Mouse (Mus musculus): ENCODE measurements around the gene Auts2. TPM values are rescaled to one million over a fixed set of nuclear protein-coding genes. Genes with fewer than 3 reads are reported as not detected.

Auts2 gene
- polyA plus RNA-seq, 1 experiment from 2014 or later = 17.9 TPM

DNA sequence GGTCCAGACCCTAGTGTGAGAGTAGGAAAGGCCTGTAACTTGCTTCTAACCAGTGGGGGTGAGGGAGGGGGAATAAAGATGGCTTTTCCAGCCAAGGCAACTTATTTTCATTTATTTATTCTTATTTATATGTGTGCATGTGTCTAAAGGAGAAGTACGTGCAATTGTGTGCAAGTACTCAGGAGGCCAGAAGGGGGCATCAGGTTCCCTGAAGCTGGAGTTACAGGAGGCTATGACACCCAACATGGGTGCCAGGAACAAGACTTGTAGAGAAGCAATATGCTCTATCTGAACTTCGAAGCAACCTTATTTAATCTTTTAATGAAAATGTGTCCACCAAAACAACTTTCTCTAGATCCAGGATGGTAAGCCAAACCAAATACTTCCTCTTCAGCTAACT lies 39.7 kb downstream of the Auts2 start:
- no peak overlapping the region for H3K4me3 ChIP-seq (ENCODE audit: low read length)
- 98% methylated on average over 2 of the region's 2 CpGs for WGBS
- no peaks in the 10 kb centered on the region for H3K9me3 ChIP-seq (ENCODE audit: low read length)
- H3K36me3 ChIP-seq (ENCODE audit: insufficient read depth, low read length) = no peaks in the 10 kb centered on the region
- peaks cover 17% of the 10 kb centered on the region for H3K4me1 ChIP-seq (ENCODE audit: insufficient read depth, low read length)
- no peak overlapping the region for H3K9ac ChIP-seq (replicated peaks; ENCODE audit: low read length)
- H3K27me3 ChIP-seq (ENCODE audit: insufficient read depth, low read length) = no peaks in the 10 kb centered on the region
- H3K4me2 ChIP-seq (replicated peaks; ENCODE audit: low read depth, low read length) = no peak overlapping the region
- no peak for ATAC-seq (ENCODE audit: low FRiP score, low TSS enrichment)
- no peak overlapping the region for H3K27ac ChIP-seq (ENCODE audit: low read length)

DNA sequence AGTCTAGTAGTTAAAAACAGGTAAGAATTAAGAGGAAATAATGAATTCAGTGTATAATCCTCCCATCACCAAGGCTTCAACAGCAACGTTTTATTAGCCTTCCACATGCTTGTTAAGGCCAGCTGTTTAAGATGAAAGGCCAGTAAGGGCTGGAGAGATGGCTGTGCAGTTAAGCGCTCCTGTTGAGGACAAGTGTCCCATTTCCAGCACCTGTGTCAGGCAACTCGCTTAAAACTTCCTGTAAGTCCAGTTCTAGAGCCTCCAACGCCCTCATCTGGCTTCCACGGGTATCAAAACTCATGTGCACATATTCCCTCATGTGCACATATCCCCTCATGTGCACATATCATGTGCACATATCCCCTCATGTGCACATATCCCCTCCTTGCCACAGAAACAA lies 41.1 kb downstream of the Auts2 start:
- no peak for ATAC-seq (ENCODE audit: low FRiP score, low TSS enrichment)
- 26% methylated on average over 5 of the region's 5 CpGs for WGBS
- Histone ChIP-seq H3K9me3 (ENCODE audit: low read length) (no peaks in the 10 kb centered on the region), H3K4me1 (ENCODE audit: insufficient read depth, low read length) (peaks cover 17% of the 10 kb centered on the region), H3K36me3 (ENCODE audit: insufficient read depth, low read length) (no peaks in the 10 kb centered on the region), H3K27ac (ENCODE audit: low read length) (no peak overlapping the region), H3K4me3 (ENCODE audit: low read length) (no peak overlapping the region), H3K4me2 (replicated peaks; ENCODE audit: low read depth, low read length) (no peak overlapping the region), H3K9ac (replicated peaks; ENCODE audit: low read length) (no peak overlapping the region), H3K27me3 (ENCODE audit: insufficient read depth, low read length) (no peaks in the 10 kb centered on the region)

DNA sequence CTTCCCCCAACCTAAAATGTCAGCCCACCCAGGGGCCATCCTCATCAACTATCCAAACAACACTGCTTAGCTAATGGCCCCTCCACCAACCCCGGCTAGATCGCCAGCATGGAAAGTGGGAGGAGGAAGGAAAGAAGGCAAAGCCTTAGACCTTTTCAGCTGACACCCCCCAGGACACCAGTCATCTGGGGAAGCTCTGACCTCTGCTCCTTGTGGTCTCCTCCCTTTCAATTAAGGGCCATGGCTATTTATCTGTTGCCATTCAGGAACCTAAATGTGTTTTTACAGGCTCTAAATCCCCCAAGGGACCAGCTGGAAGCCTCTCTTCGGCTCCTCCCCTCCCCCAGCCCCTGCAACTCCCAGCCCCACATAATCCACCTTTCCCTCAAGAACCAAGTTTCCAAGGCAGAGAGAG lies 42.3 kb downstream of the Auts2 start:
- 11% methylated on average over 3 of the region's 3 CpGs for WGBS
- H3K27me3 ChIP-seq (ENCODE audit: insufficient read depth, low read length) = no peaks in the 10 kb centered on the region
- ATAC-seq (ENCODE audit: low FRiP score, low TSS enrichment) = 0 out of 2 replicates have a peak, but pooled peaks have one; percentile 12
- H3K4me1 ChIP-seq (ENCODE audit: insufficient read depth, low read length) = peaks cover 17% of the 10 kb centered on the region
- no peak overlapping the region for H3K4me2 ChIP-seq (replicated peaks; ENCODE audit: low read depth, low read length)
- no peak overlapping the region for H3K9ac ChIP-seq (replicated peaks; ENCODE audit: low read length)
- H3K4me3 ChIP-seq (ENCODE audit: low read length) = no peak overlapping the region
- H3K9me3 ChIP-seq (ENCODE audit: low read length) = no peaks in the 10 kb centered on the region
- no peaks in the 10 kb centered on the region for H3K36me3 ChIP-seq (ENCODE audit: insufficient read depth, low read length)
- no peak overlapping the region for H3K27ac ChIP-seq (ENCODE audit: low read length)

DNA sequence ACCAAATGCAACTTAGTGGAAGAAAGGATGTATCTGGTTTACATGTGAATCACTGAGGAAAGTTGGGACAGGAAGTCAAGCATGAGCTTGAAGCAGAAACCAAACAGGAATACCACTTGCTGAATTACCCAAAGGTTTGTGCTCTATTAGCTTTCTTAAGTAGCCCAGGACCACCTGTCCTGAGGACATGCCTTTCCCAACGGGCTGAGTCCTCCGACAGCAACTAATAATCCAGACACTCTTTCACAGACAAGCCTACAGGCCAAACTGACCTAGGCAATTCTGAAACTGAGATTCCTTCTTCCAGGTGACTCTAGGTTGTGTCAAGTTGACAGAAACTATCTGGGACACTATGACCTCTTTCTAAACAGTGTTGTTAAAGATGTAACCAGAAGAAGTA lies 44.2 kb downstream of the Auts2 start:
- WGBS = 73% methylated on average over 2 of the region's 2 CpGs
- Histone ChIP-seq H3K4me3 (ENCODE audit: low read length) (no peak overlapping the region), H3K27ac (ENCODE audit: low read length) (no peak overlapping the region), H3K4me1 (ENCODE audit: insufficient read depth, low read length) (peaks cover 17% of the 10 kb centered on the region), H3K27me3 (ENCODE audit: insufficient read depth, low read length) (no peaks in the 10 kb centered on the region), H3K9ac (replicated peaks; ENCODE audit: low read length) (no peak overlapping the region), H3K9me3 (ENCODE audit: low read length) (no peaks in the 10 kb centered on the region), H3K4me2 (replicated peaks; ENCODE audit: low read depth, low read length) (no peak overlapping the region), H3K36me3 (ENCODE audit: insufficient read depth, low read length) (no peaks in the 10 kb centered on the region)
- no peak for ATAC-seq (ENCODE audit: low FRiP score, low TSS enrichment)

DNA sequence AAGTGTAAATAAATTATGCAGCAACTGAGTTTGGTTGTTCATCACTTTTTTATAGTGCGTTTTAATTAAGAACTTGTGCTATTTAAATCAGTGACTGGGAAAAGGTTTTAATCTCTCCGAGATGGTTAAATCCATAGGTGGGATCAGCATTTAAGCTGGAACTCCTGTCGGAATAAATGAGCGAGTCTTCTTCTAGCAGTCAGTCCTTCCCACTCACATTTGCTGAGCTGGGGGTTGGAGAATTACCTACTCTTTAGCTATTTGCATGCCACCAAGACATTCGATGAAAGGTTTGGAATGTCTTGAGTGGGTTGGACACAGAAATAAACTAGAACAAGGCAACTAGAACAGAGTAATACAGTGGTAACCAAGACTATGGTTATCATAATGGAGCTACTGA lies 45.1 kb downstream of the Auts2 start:
- whole genome bisulfite sequencing = 90% methylated on average over 5 of the region's 5 CpGs

DNA sequence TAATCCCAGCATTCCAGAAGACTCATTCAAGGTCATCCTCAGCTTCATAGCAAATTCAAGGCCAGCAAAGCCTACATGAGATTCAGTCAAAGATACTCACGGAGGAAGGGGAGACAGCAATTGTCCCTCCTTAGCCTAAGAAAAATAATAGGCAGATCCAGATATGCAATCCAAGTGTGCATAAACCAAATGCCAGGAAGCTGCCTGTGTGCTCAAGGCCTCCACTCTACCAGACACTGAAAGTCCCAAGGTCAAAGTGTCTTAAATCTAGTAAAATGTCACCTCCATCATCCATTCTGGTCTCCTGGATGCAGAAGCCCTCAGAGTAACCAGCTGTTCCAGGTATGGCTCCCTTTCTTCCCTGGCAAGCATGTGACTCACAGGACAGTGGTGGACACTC lies 50.4 kb downstream of the Auts2 start:
- Histone ChIP-seq H3K27me3 (ENCODE audit: insufficient read depth, low read length) (no peaks in the 10 kb centered on the region), H3K27ac (ENCODE audit: low read length) (no peak overlapping the region), H3K9ac (replicated peaks; ENCODE audit: low read length) (no peak overlapping the region), H3K36me3 (ENCODE audit: insufficient read depth, low read length) (no peaks in the 10 kb centered on the region), H3K4me3 (ENCODE audit: low read length) (no peak overlapping the region), H3K9me3 (ENCODE audit: low read length) (no peaks in the 10 kb centered on the region), H3K4me2 (replicated peaks; ENCODE audit: low read depth, low read length) (no peak overlapping the region), H3K4me1 (ENCODE audit: insufficient read depth, low read length) (peaks cover 22% of the 10 kb centered on the region)
- WGBS = 88% methylated on average over 1 of the region's 1 CpGs
- no peak for ATAC-seq (ENCODE audit: low FRiP score, low TSS enrichment)

More for the DNA sequence above, 45.1 kb downstream of the Auts2 start:
- Histone ChIP-seq H3K27me3 (ENCODE audit: insufficient read depth, low read length) (no peaks in the 10 kb centered on the region), H3K36me3 (ENCODE audit: insufficient read depth, low read length) (no peaks in the 10 kb centered on the region), H3K4me3 (ENCODE audit: low read length) (no peak overlapping the region), H3K4me1 (ENCODE audit: insufficient read depth, low read length) (peaks cover 17% of the 10 kb centered on the region), H3K27ac (ENCODE audit: low read length) (no peak overlapping the region), H3K9me3 (ENCODE audit: low read length) (no peaks in the 10 kb centered on the region), H3K9ac (replicated peaks; ENCODE audit: low read length) (no peak overlapping the region), H3K4me2 (replicated peaks; ENCODE audit: low read depth, low read length) (no peak overlapping the region)
- ATAC-seq (ENCODE audit: low FRiP score, low TSS enrichment) = no peak

DNA sequence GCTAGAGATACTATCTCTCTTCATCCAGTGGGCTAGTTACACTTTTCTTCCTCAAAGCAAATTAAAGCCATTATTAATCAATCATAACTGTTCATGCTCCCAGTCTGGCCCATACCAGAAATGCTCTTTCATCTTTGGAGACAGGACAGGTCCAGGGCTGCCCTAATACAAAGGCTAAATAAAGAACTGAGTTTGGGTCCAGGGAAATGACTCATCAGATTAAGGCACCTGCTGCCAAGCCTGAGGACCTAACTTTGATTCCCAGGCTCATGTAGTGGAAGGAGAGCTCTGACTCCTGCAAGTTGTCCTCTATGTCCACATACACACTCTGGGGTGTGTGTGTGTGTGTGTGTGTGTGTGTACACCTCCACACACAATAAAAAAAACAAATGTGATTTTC lies 51.1 kb downstream of the Auts2 start:
- H3K9ac ChIP-seq (replicated peaks; ENCODE audit: low read length) = no peak overlapping the region
- H3K4me1 ChIP-seq (ENCODE audit: insufficient read depth, low read length) = peaks cover 22% of the 10 kb centered on the region
- no peaks in the 10 kb centered on the region for H3K9me3 ChIP-seq (ENCODE audit: low read length)
- no peak overlapping the region for H3K27ac ChIP-seq (ENCODE audit: low read length)
- no peaks in the 10 kb centered on the region for H3K36me3 ChIP-seq (ENCODE audit: insufficient read depth, low read length)
- H3K27me3 ChIP-seq (ENCODE audit: insufficient read depth, low read length) = no peaks in the 10 kb centered on the region
- ATAC-seq (ENCODE audit: low FRiP score, low TSS enrichment) = no peak
- H3K4me3 ChIP-seq (ENCODE audit: low read length) = no peak overlapping the region
- H3K4me2 ChIP-seq (replicated peaks; ENCODE audit: low read depth, low read length) = no peak overlapping the region

DNA sequence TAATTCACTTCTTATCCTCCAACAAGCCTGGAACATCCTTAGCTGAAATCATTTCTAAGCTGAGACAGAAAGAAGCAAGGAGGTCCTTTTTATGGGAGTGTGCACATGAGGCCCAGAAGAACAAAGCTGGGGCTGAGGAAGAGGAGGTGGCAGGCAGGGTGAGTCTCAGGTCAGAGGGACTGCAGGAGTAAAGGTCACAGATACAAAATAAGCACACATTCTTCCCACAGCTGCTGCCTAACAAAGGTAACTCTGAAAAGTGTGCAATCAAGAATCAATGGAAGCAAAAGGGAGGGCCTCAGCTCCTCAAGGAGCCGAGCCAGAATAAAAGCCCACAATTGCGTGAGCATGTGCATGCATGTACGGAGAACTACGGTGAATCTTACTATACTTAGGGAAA lies 51.6 kb downstream of the Auts2 start:
- 64% methylated on average over 4 of the region's 4 CpGs for WGBS
- no peak overlapping the region for H3K27ac ChIP-seq (ENCODE audit: low read length)

DNA sequence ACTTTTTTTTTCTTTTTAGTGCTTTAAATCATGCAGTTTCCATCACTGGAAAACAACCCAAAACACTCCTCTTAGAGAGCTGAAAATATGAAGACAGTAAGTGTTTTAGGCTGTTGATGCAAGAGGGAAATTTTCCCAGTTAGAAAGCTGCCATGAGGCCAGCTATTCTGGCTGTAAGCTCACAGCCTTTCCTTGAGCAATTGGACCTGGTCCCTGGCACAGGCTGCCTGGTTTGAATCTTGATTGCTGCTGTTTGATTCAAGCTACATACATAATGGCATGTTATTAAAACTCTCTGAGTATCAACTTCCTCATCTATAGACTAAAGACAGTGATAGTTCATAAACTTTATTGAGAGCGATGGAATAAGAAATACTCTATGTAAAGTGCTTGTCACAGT lies 52.8 kb downstream of the Auts2 start:
- H3K4me2 ChIP-seq (replicated peaks; ENCODE audit: low read depth, low read length) = no peak overlapping the region
- ATAC-seq (ENCODE audit: low FRiP score, low TSS enrichment) = no peak

More for the DNA sequence above, 51.6 kb downstream of the Auts2 start:
- no peaks in the 10 kb centered on the region for H3K27me3 ChIP-seq (ENCODE audit: insufficient read depth, low read length)
- H3K9ac ChIP-seq (replicated peaks; ENCODE audit: low read length) = no peak overlapping the region
- peaks cover 22% of the 10 kb centered on the region for H3K4me1 ChIP-seq (ENCODE audit: insufficient read depth, low read length)
- no peak for ATAC-seq (ENCODE audit: low FRiP score, low TSS enrichment)
- no peaks in the 10 kb centered on the region for H3K9me3 ChIP-seq (ENCODE audit: low read length)
- no peak overlapping the region for H3K4me3 ChIP-seq (ENCODE audit: low read length)
- no peak overlapping the region for H3K4me2 ChIP-seq (replicated peaks; ENCODE audit: low read depth, low read length)
- H3K36me3 ChIP-seq (ENCODE audit: insufficient read depth, low read length) = no peaks in the 10 kb centered on the region

DNA sequence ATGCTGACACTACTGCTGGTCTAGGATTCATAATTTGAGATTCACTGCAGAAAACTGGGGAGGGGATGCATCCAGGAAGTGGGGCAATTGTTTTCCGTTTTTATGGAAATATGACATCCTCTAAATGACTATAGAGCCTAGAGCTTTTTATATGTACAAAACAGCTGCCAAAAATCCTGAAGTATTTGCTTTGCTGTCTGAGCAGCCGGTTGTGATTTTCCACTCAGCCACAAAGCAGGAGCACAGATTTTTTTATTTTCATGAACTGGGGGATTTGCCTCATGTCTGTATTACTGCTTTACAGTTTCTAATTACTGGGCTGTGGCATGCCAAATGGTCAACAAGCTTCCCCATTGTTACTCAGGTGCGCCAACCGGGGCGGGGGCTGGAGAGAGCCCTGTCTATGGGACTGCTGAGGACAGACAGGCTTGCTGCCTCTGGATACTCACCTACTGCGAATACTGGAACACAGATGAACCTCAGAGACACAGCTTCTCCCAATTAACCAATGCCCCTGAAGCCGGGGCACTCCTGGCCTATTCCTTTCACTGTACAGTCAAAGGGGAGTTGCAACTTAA lies 53.3 kb downstream of the Auts2 start:
- Histone ChIP-seq H3K4me3 (ENCODE audit: low read length) (no peak overlapping the region), H3K36me3 (ENCODE audit: insufficient read depth, low read length) (no peaks in the 10 kb centered on the region), H3K9ac (replicated peaks; ENCODE audit: low read length) (no peak overlapping the region), H3K27me3 (ENCODE audit: insufficient read depth, low read length) (no peaks in the 10 kb centered on the region), H3K9me3 (ENCODE audit: low read length) (no peaks in the 10 kb centered on the region), H3K4me1 (ENCODE audit: insufficient read depth, low read length) (peaks cover 25% of the 10 kb centered on the region), H3K27ac (ENCODE audit: low read length) (no peak overlapping the region), H3K4me2 (replicated peaks; ENCODE audit: low read depth, low read length) (no peak overlapping the region)
- WGBS = 62% methylated on average over 7 of the region's 7 CpGs
- no peak for ATAC-seq (ENCODE audit: low FRiP score, low TSS enrichment)

More for the DNA sequence above, 52.8 kb downstream of the Auts2 start:
- WGBS = 90% methylated on average over 1 of the region's 1 CpGs
- no peaks in the 10 kb centered on the region for H3K9me3 ChIP-seq (ENCODE audit: low read length)
- no peak overlapping the region for H3K9ac ChIP-seq (replicated peaks; ENCODE audit: low read length)
- H3K27me3 ChIP-seq (ENCODE audit: insufficient read depth, low read length) = no peaks in the 10 kb centered on the region
- no peak overlapping the region for H3K4me3 ChIP-seq (ENCODE audit: low read length)
- peaks cover 22% of the 10 kb centered on the region for H3K4me1 ChIP-seq (ENCODE audit: insufficient read depth, low read length)
- no peak overlapping the region for H3K27ac ChIP-seq (ENCODE audit: low read length)
- H3K36me3 ChIP-seq (ENCODE audit: insufficient read depth, low read length) = no peaks in the 10 kb centered on the region

Measured in kidney, embryonic 16.5 days (tissue).